Mouse (Mus musculus) liver, embryonic 14.5 days (tissue): Measurements from ENCODE around the gene Rsrc2. TPM values are rescaled to one million over a fixed set of nuclear protein-coding genes. Genes with fewer than 3 reads are reported as not detected.

Experiments used
- ATAC-seq: fragments of 200-750 bp; cut with Nextera tagmentation; 2 replicates; pipeline ENCODE4 v1.8.0; 2017; ENCODE audit warnings: moderate number of reproducible peaks, mild to moderate bottlenecking, moderate library complexity; ENCODE audit not compliant: insufficient read depth
- DNase-seq, 3 experiments: peaks; one replicate each; pipeline ENCODE4 v3.0.0-alpha.2; 2012 to 2013; ENCODE audit warnings: low read depth in 3 of 3, low spot score in 3 of 3
- H3K27ac ChIP-seq: fragments of 300-500 bp; sonication (generic); 2 replicates; pipeline ENCODE4 v1.5.1; 2014; ENCODE audit warnings: moderate library complexity, mild to moderate bottlenecking, control low read depth, inconsistent platforms
- H3K27me3 ChIP-seq: fragments of 300-500 bp; sonication (generic); 2 replicates; pipeline ENCODE4 v1.6.1; 2014; ENCODE audit warnings: mild to moderate bottlenecking, low read length, moderate library complexity; ENCODE audit not compliant: control insufficient read depth, insufficient read depth
- H3K36me3 ChIP-seq: fragments of 300-500 bp; sonication (generic); replicated peaks from 2 replicates; pipeline ENCODE4 v1.6.1; 2014; ENCODE audit warnings: low read depth; ENCODE audit not compliant: control insufficient read depth, insufficient read depth
- H3K4me1 ChIP-seq, 2 experiments: fragments of 200-500 bp in 1 of 2; fragments of 300-500 bp in 1 of 2; sonication (generic) in 1 of 2; replicated peaks; 2 replicates each; pipeline ENCODE4 v1.6.1; 2012 to 2014; ENCODE audit warnings: antibody characterized with exemption in 1 of 2, inconsistent platforms in 1 of 2, low read length in 1 of 2; ENCODE audit not compliant: control insufficient read depth in 2 of 2, insufficient read depth in 2 of 2
- H3K4me2 ChIP-seq: fragments of 300-500 bp; sonication (generic); 2 replicates; pipeline ENCODE4 v1.6.1; 2014; ENCODE audit warnings: low read depth, mild to moderate bottlenecking, control low read depth, moderate library complexity
- H3K4me3 ChIP-seq, 2 experiments: fragments of 200-500 bp in 1 of 2; fragments of 300-500 bp in 1 of 2; sonication (generic) in 1 of 2; 2 replicates each; pipeline ENCODE4 v1.5.1; 2012 to 2014; ENCODE audit warnings: low read depth in 2 of 2, low read length in 2 of 2, mild to moderate bottlenecking in 2 of 2, control low read depth in 1 of 2, inconsistent platforms in 1 of 2, moderate library complexity in 1 of 2; ENCODE audit not compliant: insufficient read depth in 1 of 2
- H3K9ac ChIP-seq: fragments of 300-500 bp; sonication (generic); replicated peaks from 2 replicates; pipeline ENCODE4 v1.6.1; 2014; ENCODE audit warnings: mild to moderate bottlenecking, control low read depth, moderate library complexity
- H3K9me3 ChIP-seq: fragments of 300-500 bp; sonication (generic); 2 replicates; pipeline ENCODE4 v1.6.1; 2016; ENCODE audit warnings: low read length, mixed read lengths; ENCODE audit not compliant: control insufficient read depth
- CTCF ChIP-seq: IDR thresholded peaks from 2 replicates; pipeline ENCODE4 v1.5.1; 2016; ENCODE audit warnings: antibody characterized with exemption, low read depth, control low read depth
- EP300 ChIP-seq: IDR thresholded peaks from 2 replicates; pipeline ENCODE4 v1.6.1; 2016; ENCODE audit warnings: antibody characterized with exemption, low read depth
- whole genome bisulfite sequencing: fragments of 180-500 bp; shearing (Covaris S2); extraction: QIAGEN DNeasy Blood & Tissue Kit; methylation state at CpG from one replicate; pipeline ENCODE4 v1.1.7; 2014; ENCODE audit not compliant: insufficient replicate concordance; 5-methylcytosine and 5-hydroxymethylcytosine counted together
- polyA plus RNA-seq, 2 experiments: library from polyadenylated mRNA; depleted of rRNA in 1 of 2; stranded (reverse) in 1 of 2; unstranded in 1 of 2; fragments of >200 nt; fragmentation: Nextera tagmentation in 1 of 2; extraction: Ambion mirVana in 1 of 2; gene quantifications; 2 replicates each; pipeline versions ENCODE4 v1.2.1 to v1.2.3; 2012 to 2014

Gene Rsrc2
- polyA plus RNA-seq, 2 experiments: 34.7 to 36.7 TPM

DNA sequence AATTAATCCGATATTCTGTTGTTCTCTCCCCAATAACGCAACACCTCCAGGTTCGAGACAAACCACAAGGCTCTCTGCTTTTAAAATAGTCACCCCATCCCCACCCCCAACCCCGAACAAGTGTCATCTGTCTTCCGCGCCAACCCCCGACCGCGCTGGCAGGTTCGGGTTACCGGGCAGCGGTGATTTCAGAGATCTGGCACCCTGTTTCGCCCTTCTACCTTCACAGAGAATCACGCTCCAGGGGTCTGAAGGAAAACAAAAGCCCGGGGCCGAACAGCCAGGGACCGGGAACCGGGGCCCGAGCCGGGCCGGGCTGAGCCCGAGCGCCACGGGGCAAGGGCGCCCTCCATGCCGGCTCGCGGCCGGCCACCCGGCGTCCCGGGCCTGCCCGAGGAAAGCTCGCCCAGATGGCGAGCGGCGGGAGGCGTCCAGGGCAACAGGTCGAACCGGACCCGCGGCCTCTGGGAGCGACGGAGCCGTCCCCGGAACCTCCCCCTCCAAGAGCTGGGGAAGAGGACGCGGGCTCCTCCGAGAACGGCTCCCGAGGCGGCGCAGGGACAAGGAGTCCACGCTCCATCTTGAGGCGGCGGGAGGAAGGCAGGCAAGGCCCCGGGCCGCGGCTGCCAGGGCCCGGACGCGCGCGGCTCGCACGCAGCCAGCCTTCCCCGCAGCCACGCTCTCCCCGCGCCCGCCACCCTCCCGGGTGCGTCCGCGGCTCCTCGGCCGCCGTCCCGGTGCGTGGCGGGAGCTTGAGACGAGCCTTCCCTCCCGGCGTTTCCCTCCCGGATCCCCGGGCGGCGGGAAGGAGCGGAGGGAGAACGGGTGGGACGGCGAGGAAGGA is 65.6 kb downstream of the Rsrc2 start:
- H3K27me3 ChIP-seq: peaks cover 5% of the 10 kb centered on the region
- no peaks in the 10 kb centered on the region for H3K9me3 ChIP-seq
- WGBS: under 1% methylated on average over 87 of the region's 92 CpGs
- DNase-seq (no peak), ATAC-seq (peak; percentile 74)
- peak overlapping the region; percentile 90 for H3K4me2 ChIP-seq
- no peak overlapping the region for H3K27ac ChIP-seq
- no peak for TF ChIP-seq CTCF
- TF ChIP-seq EP300: no peak
- H3K36me3 ChIP-seq: no peaks in the 10 kb centered on the region
- H3K4me3 ChIP-seq: peak overlapping the region; percentile 74 to 83
- H3K9ac ChIP-seq: peak overlapping the region; percentile 84
- peaks cover 9 to 13% of the 10 kb centered on the region in 2 experiments for H3K4me1 ChIP-seq

DNA sequence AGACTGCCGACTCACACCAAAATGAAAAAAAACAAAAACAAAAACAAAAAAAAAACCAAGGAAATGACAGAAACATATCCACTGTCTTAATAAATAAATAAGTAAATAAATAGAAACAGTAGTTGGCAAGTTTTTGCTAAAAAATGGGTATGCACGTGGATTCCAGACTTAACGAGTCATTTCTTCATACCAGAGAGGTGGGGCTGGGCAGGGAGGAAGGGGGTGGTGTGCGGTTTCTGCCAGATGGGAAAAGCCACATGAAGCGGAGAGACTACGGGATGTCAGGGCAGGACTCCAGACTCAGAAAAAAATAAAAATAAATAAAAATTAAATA is 66.2 kb downstream of the Rsrc2 start:
- Histone ChIP-seq H3K4me1 (peaks cover 9 to 13% of the 10 kb centered on the region in 2 experiments), H3K36me3 (no peaks in the 10 kb centered on the region), H3K4me2 (peak overlapping the region; percentile 90), H3K9ac (peak overlapping the region; percentile 84), H3K27me3 (peaks cover 5% of the 10 kb centered on the region), H3K9me3 (no peaks in the 10 kb centered on the region), H3K27ac (no peak overlapping the region), H3K4me3 (peak overlapping the region; percentile 74 to 83; a peak in 3 of 4 replicates)
- DNase-seq: no peak
- no peak for ATAC-seq
- no peak for TF ChIP-seq EP300
- TF ChIP-seq CTCF: no peak
- 2% methylated on average over 6 of the region's 6 CpGs for whole genome bisulfite sequencing

DNA sequence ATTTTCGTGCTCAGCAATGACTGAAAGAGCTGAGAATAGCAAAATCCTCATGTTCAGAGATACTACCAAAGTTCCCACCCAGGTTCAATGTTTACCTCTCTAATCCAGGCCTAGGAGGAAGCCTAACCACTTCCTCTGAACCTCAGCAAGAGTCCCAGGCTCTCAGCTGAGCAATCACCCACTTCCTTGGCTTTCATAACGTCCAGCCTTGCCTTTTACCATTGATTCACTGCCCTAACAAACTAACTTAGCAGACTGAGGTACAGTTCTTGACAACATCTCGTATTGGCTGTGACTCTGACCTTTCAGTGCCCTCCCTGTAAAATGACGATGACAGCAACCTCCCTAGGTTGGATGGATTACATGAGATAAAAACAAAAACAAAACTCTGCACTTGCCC is 66.8 kb downstream of the Rsrc2 start:
- H3K9ac ChIP-seq: 0 out of 2 replicates have a peak overlapping the region, but pooled peaks have one; percentile 11
- TF ChIP-seq EP300 (no peak), CTCF (no peak)
- 26% methylated on average over 4 of the region's 4 CpGs for WGBS
- H3K36me3 ChIP-seq: no peaks in the 10 kb centered on the region
- peaks cover 9 to 13% of the 10 kb centered on the region in 2 experiments for H3K4me1 ChIP-seq
- peak overlapping the region; percentile 90 for H3K4me2 ChIP-seq
- no peaks in the 10 kb centered on the region for H3K9me3 ChIP-seq
- DNase-seq (no peak), ATAC-seq (no peak)
- no peak overlapping the region for H3K27ac ChIP-seq
- peaks cover 5% of the 10 kb centered on the region for H3K27me3 ChIP-seq
- H3K4me3 ChIP-seq: peak overlapping the region in 1 of 2 experiments; percentile 22; a peak in 1 of 4 replicates

DNA sequence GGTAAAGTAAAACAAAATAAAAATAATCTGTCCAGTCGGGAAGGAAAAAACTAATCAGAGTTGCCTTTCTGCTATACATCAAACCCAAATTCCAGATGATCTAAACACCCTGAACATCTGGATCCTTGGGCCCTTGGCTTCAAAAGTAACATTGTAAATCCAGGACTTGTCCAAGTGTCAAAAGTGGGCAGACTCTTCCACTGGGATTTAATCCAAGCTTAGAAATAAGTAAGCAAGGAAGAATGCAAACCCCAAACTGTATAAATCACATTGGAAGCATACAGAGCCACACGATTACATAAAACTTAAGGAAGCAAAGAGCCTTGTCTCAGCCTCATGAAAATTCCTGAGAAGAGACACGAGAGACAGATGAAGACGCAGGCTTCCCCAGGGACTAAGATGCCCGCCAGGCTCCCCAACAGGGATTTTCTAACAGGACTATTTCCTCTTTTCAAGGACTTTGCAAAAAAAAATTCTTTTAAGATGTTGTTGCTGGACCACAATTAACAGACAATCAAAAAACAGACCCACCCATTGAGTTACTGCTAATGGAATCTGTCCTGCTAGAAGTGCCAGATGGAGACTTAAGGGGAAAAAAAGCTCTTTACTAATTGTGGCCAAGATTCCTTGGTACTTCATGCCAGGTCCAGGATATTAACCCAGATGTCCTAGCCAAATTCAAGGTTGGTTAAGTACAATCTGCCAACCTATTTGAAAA is 69.5 kb downstream of the Rsrc2 start:
- Histone ChIP-seq H3K36me3 (no peaks in the 10 kb centered on the region), H3K9ac (no peak overlapping the region), H3K27ac (no peak overlapping the region), H3K4me2 (no peak overlapping the region), H3K4me3 (no peak overlapping the region), H3K4me1 (peaks cover 11 to 13% of the 10 kb centered on the region in 2 experiments), H3K27me3 (peaks cover 2% of the 10 kb centered on the region), H3K9me3 (no peaks in the 10 kb centered on the region)
- ATAC-seq (no peak), DNase-seq (no peak)
- 68% methylated on average over 5 of the region's 5 CpGs for WGBS
- no peak for TF ChIP-seq EP300
- TF ChIP-seq CTCF: no peak

DNA sequence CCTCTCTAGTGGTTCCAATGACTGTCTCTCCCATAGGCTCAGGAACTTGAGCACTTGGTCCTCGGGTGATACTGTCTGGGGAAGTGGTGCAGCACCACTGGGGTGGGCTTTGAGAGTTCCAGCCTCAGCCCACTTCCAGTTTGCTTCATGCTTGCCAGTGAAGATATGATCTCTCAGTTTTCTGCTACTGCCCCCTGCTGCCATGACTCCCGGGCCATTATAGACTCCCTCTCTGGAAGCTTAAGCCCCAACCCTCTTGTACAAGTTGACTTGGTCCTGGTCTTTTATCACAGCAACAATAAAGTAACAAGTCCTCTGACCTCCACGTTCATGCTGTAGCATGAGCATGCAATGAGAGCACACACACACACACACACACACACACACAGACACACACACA is 70.1 kb downstream of the Rsrc2 start:
- TF ChIP-seq EP300 (no peak), CTCF (no peak)
- 28% methylated on average over 3 of the region's 3 CpGs for whole genome bisulfite sequencing
- Histone ChIP-seq H3K27me3 (no peaks in the 10 kb centered on the region), H3K27ac (no peak overlapping the region), H3K36me3 (no peaks in the 10 kb centered on the region), H3K4me2 (no peak overlapping the region), H3K9me3 (no peaks in the 10 kb centered on the region), H3K4me3 (no peak overlapping the region), H3K4me1 (peaks cover 8 to 16% of the 10 kb centered on the region in 2 experiments), H3K9ac (no peak overlapping the region)
- DNase-seq: no peak
- ATAC-seq: no peak

Other genes with a start within 250 kb of the Rsrc2 start
- not detected in 2 replicates for gene B3gnt4, start 239.0 kb downstream of the Rsrc2 start, polyA plus RNA-seq (2012; rRNA removed)
- 0.10 TPM in 1 of 2 replicates, not detected in the other for gene B3gnt4, start 239.0 kb downstream of the Rsrc2 start, polyA plus RNA-seq (2014; fragmentation: Nextera tagmentation; extraction: Ambion mirVana)
- 31.2 and 35.4 TPM in 2 replicates for gene Diablo, start 225.2 kb downstream of the Rsrc2 start, polyA plus RNA-seq (2012; rRNA removed)
- 55.9 and 62.1 TPM in 2 replicates for gene Diablo, start 225.2 kb downstream of the Rsrc2 start, polyA plus RNA-seq (2014; fragmentation: Nextera tagmentation; extraction: Ambion mirVana)
- gene Gm49027, start 223.9 kb downstream of the Rsrc2 start, polyA plus RNA-seq (2012; rRNA removed): 0.28 and 0.44 TPM in 2 replicates
- 0.10 and 0.22 TPM in 2 replicates for gene Gm49027, start 223.9 kb downstream of the Rsrc2 start, polyA plus RNA-seq (2014; fragmentation: Nextera tagmentation; extraction: Ambion mirVana)
- gene Vps33a, start 176.4 kb downstream of the Rsrc2 start, polyA plus RNA-seq (2012; rRNA removed): 7.3 and 10.1 TPM in 2 replicates
- 15.5 and 20.6 TPM in 2 replicates for gene Vps33a, start 176.4 kb downstream of the Rsrc2 start, polyA plus RNA-seq (2014; fragmentation: Nextera tagmentation; extraction: Ambion mirVana)
- 3.9 and 6.1 TPM in 2 replicates for gene Clip1, start 64.8 kb downstream of the Rsrc2 start, polyA plus RNA-seq (2012; rRNA removed)
- 6.6 and 9.1 TPM in 2 replicates for gene Clip1, start 64.8 kb downstream of the Rsrc2 start, polyA plus RNA-seq (2014; fragmentation: Nextera tagmentation; extraction: Ambion mirVana)
- gene Zcchc8, start 28.3 kb downstream of the Rsrc2 start, polyA plus RNA-seq (2012; rRNA removed): 22.7 and 24.2 TPM in 2 replicates
- 30.0 and 33.5 TPM in 2 replicates for gene Zcchc8, start 28.3 kb downstream of the Rsrc2 start, polyA plus RNA-seq (2014; fragmentation: Nextera tagmentation; extraction: Ambion mirVana)
- 14.5 and 21.0 TPM in 2 replicates for gene Kntc1, start 302 bp upstream of the Rsrc2 start, polyA plus RNA-seq (2012; rRNA removed)
- 22.2 and 27.9 TPM in 2 replicates for gene Kntc1, start 302 bp upstream of the Rsrc2 start, polyA plus RNA-seq (2014; fragmentation: Nextera tagmentation; extraction: Ambion mirVana)
- gene Hcar2, start 116.1 kb upstream of the Rsrc2 start, polyA plus RNA-seq (2012; rRNA removed): 0.20 and 0.22 TPM in 2 replicates
- gene Hcar2, start 116.1 kb upstream of the Rsrc2 start, polyA plus RNA-seq (2014; fragmentation: Nextera tagmentation; extraction: Ambion mirVana): 0.11 and 0.42 TPM in 2 replicates
- gene Hcar1, start 130.6 kb upstream of the Rsrc2 start, polyA plus RNA-seq (2012; rRNA removed): 0.06 and 0.08 TPM in 2 replicates
- 0.08 and 0.10 TPM in 2 replicates for gene Hcar1, start 130.6 kb upstream of the Rsrc2 start, polyA plus RNA-seq (2014; fragmentation: Nextera tagmentation; extraction: Ambion mirVana)
- 8.8 and 17.5 TPM in 2 replicates for gene Denr, start 157.8 kb upstream of the Rsrc2 start, polyA plus RNA-seq (2012; rRNA removed)
- gene Denr, start 157.8 kb upstream of the Rsrc2 start, polyA plus RNA-seq (2014; fragmentation: Nextera tagmentation; extraction: Ambion mirVana): 43.0 and 50.0 TPM in 2 replicates
- 0.14 and 0.63 TPM in 2 replicates for gene Gm43518, start 178.0 kb upstream of the Rsrc2 start, polyA plus RNA-seq (2012; rRNA removed)
- gene Gm43518, start 178.0 kb upstream of the Rsrc2 start, polyA plus RNA-seq (2014; fragmentation: Nextera tagmentation; extraction: Ambion mirVana): 0.60 TPM in 1 of 2 replicates, not detected in the other
- 2.0 and 2.7 TPM in 2 replicates for gene Ccdc62, start 181.3 kb upstream of the Rsrc2 start, polyA plus RNA-seq (2012; rRNA removed)
- 3.4 and 3.7 TPM in 2 replicates for gene Ccdc62, start 181.3 kb upstream of the Rsrc2 start, polyA plus RNA-seq (2014; fragmentation: Nextera tagmentation; extraction: Ambion mirVana)
- gene Hip1r, start 224.2 kb upstream of the Rsrc2 start, polyA plus RNA-seq (2012; rRNA removed): 6.4 and 7.6 TPM in 2 replicates
- gene Hip1r, start 224.2 kb upstream of the Rsrc2 start, polyA plus RNA-seq (2014; fragmentation: Nextera tagmentation; extraction: Ambion mirVana): 6.2 and 7.2 TPM in 2 replicates